31 mouse cellular contexts compared by ENCODE assay signal in genomic region chrX:50930309-50930708, GRCm38 (mm10). TPM values are rescaled to one million over a fixed set of nuclear protein-coding genes. Genes with fewer than 3 reads are reported as not detected.
A peak's percentile ranks its signal among the peaks of the same experiment; 100 is the strongest.
DNase-seq lines count a peak whose midpoint lies in the region; ATAC-seq lines count a peak whose summit lies in the region.
"Had no signal": no experiment of that assay in that cellular context is flagged by ENCODE, and none has a peak within 500 bp of the region (broad histone marks: within the 10 kb centered on the region; RNA-seq: fewer than 3 reads in every experiment).

No protein-coding gene starts in this region.

- peak; percentile 87 for ATAC-seq in CD4-positive, CD25-positive, alpha-beta regulatory T cell, adult 4 months
- peak; percentile 44; the same call in 1 of the 2 replicates for ATAC-seq in megakaryocyte-erythroid progenitor cell, adult 5-6 weeks (replicated peaks; ENCODE audit: low FRiP score, low TSS enrichment, poor library complexity, severe bottlenecking)
- ATAC-seq in forebrain, embryonic 13.5 days, result no peak
- ATAC-seq: forebrain, postnatal 0 days; intestine, embryonic 15.5 days had no signal

- no peak overlapping the region for H3K27ac ChIP-seq in forebrain, embryonic 13.5 days
- H3K27ac ChIP-seq: embryonic facial prominence, embryonic 15.5 days; hindbrain, embryonic 12.5 days; intestine, embryonic 15.5 days; layer of hippocampus, adult 2 months; limb, embryonic 12.5 days; neural tube, embryonic 12.5 days had no signal

- no peaks in the 10 kb centered on the region for H3K36me3 ChIP-seq in forebrain, embryonic 13.5 days (ENCODE audit: poor library complexity, severe bottlenecking)
- H3K36me3 ChIP-seq: embryonic facial prominence, embryonic 15.5 days; heart, embryonic 12.5 days; hindbrain, embryonic 12.5 days; intestine, embryonic 15.5 days; limb, embryonic 12.5 days; neural tube, embryonic 12.5 days had no signal

- no peaks in the 10 kb centered on the region for H3K4me1 ChIP-seq in forebrain, embryonic 13.5 days
- H3K4me1 ChIP-seq: embryonic facial prominence, embryonic 15.5 days; hindbrain, embryonic 12.5 days; intestine, embryonic 15.5 days; limb, embryonic 12.5 days; megakaryocyte, embryonic 14.5 days; neural tube, embryonic 12.5 days had no signal

- no peak overlapping the region for H3K4me3 ChIP-seq in forebrain, embryonic 13.5 days
- H3K4me3 ChIP-seq: embryonic facial prominence, embryonic 15.5 days; heart, embryonic 12.5 days; hindbrain, embryonic 12.5 days; intestine, embryonic 15.5 days; layer of hippocampus, adult 2 months; limb, embryonic 12.5 days; megakaryocyte, embryonic 14.5 days; neural tube, embryonic 12.5 days had no signal

- 41% methylated on average over 3 of the region's 3 CpGs for WGBS in forebrain, embryonic 13.5 days

- no peaks in the 10 kb centered on the region for H3K9me3 ChIP-seq in forebrain, embryonic 13.5 days (replicated peaks)
- H3K9me3 ChIP-seq: embryonic facial prominence, embryonic 15.5 days; heart, embryonic 12.5 days; hindbrain, embryonic 12.5 days; intestine, embryonic 15.5 days; limb, embryonic 12.5 days; megakaryocyte, embryonic 14.5 days; neural tube, embryonic 12.5 days had no signal

- no peak overlapping the region for H3K9ac ChIP-seq in forebrain, embryonic 13.5 days
- H3K9ac ChIP-seq: embryonic facial prominence, embryonic 15.5 days; forebrain, postnatal 0 days; heart, embryonic 12.5 days; hindbrain, embryonic 12.5 days; intestine, embryonic 15.5 days; limb, embryonic 12.5 days; lung, embryonic 14.5 days; neural tube, embryonic 12.5 days had no signal

- no peak overlapping the region for H3K4me2 ChIP-seq in forebrain, embryonic 13.5 days
- H3K4me2 ChIP-seq: embryonic facial prominence, embryonic 15.5 days; heart, embryonic 12.5 days; hindbrain, embryonic 12.5 days; intestine, embryonic 15.5 days; limb, embryonic 12.5 days; liver, embryonic 11.5 days; lung, embryonic 14.5 days; neural tube, embryonic 12.5 days had no signal

- peak; percentile 12 for DNase-seq in 416B (ENCODE audit: low read depth)
- DNase-seq in T-cell, adult 2 months (ENCODE audit: low spot score), result peak; percentile 41
- DNase-seq in heart, postnatal 4 days, result no peak
- no peak for DNase-seq in frontal cortex, postnatal 10 days (ENCODE audit: low spot score in 2 of 2)
- DNase-seq: adrenal gland, postnatal 36 days; cerebellum, adult 9-10 months; forebrain, postnatal 0 days; gastrocnemius, postnatal 25 days; heart, adult 18-20 months; heart, postnatal 10 days; kidney, adult 8-10 months; kidney, postnatal 25 days; lung, embryonic 14.5 days; midbrain, embryonic 14.5 days; retina, postnatal 1 day; right cerebral cortex, postnatal 25 days had no signal

- no peaks in the 10 kb centered on the region for H3K27me3 ChIP-seq in forebrain, embryonic 13.5 days
- H3K27me3 ChIP-seq: heart, embryonic 12.5 days; hindbrain, embryonic 12.5 days; intestine, embryonic 15.5 days; neural tube, embryonic 12.5 days had no signal

RNA-seq across cellular contexts. Expression of gene Frmd7, which starts 12.2 kb away (rescaled TPM):
- under 1 TPM; 0.15 to 0.29 TPM for polyA plus RNA-seq in CD4-positive, CD25-positive, alpha-beta regulatory T cell, adult 4 months (2017; shearing (Covaris generic))
- total RNA-seq in megakaryocyte-erythroid progenitor cell, adult 5-6 weeks (2014; fragmentation: Nextera tagmentation), result not detected in 2 replicates
- not detected in 2 replicates for total RNA-seq in megakaryocyte-erythroid progenitor cell, adult 5-6 weeks (2017)
- not detected in 2 replicates for polyA plus RNA-seq in forebrain, embryonic 13.5 days (2015; fragmentation: Nextera tagmentation; extraction: Ambion mirVana)
- total RNA-seq in heart, postnatal 4 days (2021), result not detected
- total RNA-seq: adrenal gland, postnatal 36 days; common myeloid progenitor, adult 5-6 weeks; heart, postnatal 10 days had no signal
- polyA plus RNA-seq: C2C12; hindbrain, embryonic 12.5 days; spleen, adult 2 months had no signal

Comparison
In these comparisons a context has a peak if more than half of its experiments do, and no peak if none do; other contexts are left out.
1. DNase-seq: peak in 416B (single experiment) and T-cell, adult 2 months (single experiment); none in heart, postnatal 4 days (single experiment) and frontal cortex, postnatal 10 days (0 of 2).